Mouse (Mus musculus) testis, adult 2 months (tissue): Measurements from ENCODE around the gene Enox1.

Experiments used
- CTCF ChIP-seq: fragments of 200-500 bp; IDR thresholded peaks from 2 replicates; pipeline ENCODE4 v1.5.1; 2012; ENCODE audit warnings: low read depth, mild to moderate bottlenecking, inconsistent platforms, low read length, moderate library complexity; ENCODE audit not compliant: control insufficient read depth, insufficient read depth, insufficient replicate concordance
- POLR2A ChIP-seq: fragments of 200-500 bp; IDR thresholded peaks from 2 replicates; pipeline ENCODE4 v1.6.1; 2012; ENCODE audit warnings: low read depth, mild to moderate bottlenecking, inconsistent platforms, low read length, moderate library complexity; ENCODE audit not compliant: control insufficient read depth

- TF ChIP-seq CTCF (no peak), POLR2A (no peak)
Observed at GRCm38 (mm10) chr14:77682888-77683555, 526.5 kb downstream of the Enox1 start.
